Mouse (Mus musculus) intestine, postnatal 0 days (tissue): Measurements from ENCODE around the gene Camkmt. TPM values are rescaled to one million over a fixed set of nuclear protein-coding genes. Genes with fewer than 3 reads are reported as not detected.

Experiments used
- ATAC-seq: fragments of 200-750 bp; cut with Nextera tagmentation; 2 replicates; pipeline ENCODE4 v1.8.0; 2017; ENCODE audit warnings: mild to moderate bottlenecking, moderate TSS enrichment, moderate library complexity
- H3K27ac ChIP-seq: fragments of 300-500 bp; sonication (generic); 2 replicates; pipeline ENCODE4 v1.5.1; 2014; ENCODE audit warnings: mild to moderate bottlenecking, low read depth, low read length, moderate library complexity
- H3K27me3 ChIP-seq: fragments of 300-500 bp; sonication (generic); replicated peaks from 2 replicates; pipeline ENCODE4 v1.6.1; 2014; ENCODE audit warnings: low read length, mixed read lengths; ENCODE audit not compliant: control insufficient read depth, insufficient read depth
- H3K36me3 ChIP-seq: fragments of 300-500 bp; sonication (generic); 2 replicates; pipeline ENCODE4 v1.6.1; 2014; ENCODE audit warnings: mild to moderate bottlenecking, moderate library complexity; ENCODE audit not compliant: control insufficient read depth, insufficient read depth
- H3K4me1 ChIP-seq: fragments of 300-500 bp; sonication (generic); replicated peaks from 2 replicates; pipeline ENCODE4 v1.6.1; 2014; ENCODE audit warnings: antibody characterized with exemption, low read length, mixed read lengths; ENCODE audit not compliant: control insufficient read depth, insufficient read depth
- H3K4me2 ChIP-seq: fragments of 300-500 bp; sonication (generic); replicated peaks from 2 replicates; pipeline ENCODE4 v1.6.1; 2014; ENCODE audit warnings: low read depth, mild to moderate bottlenecking, moderate library complexity
- H3K4me3 ChIP-seq: fragments of 300-500 bp; sonication (generic); 2 replicates; pipeline ENCODE4 v1.5.1; 2014; ENCODE audit warnings: low read depth, low read length
- H3K9ac ChIP-seq: fragments of 300-500 bp; sonication (generic); 2 replicates; pipeline ENCODE4 v1.6.1; 2014; ENCODE audit warnings: mild to moderate bottlenecking, low read depth, low read length
- H3K9me3 ChIP-seq: fragments of 300-500 bp; sonication (generic); 2 replicates; pipeline ENCODE4 v1.6.1; 2016; ENCODE audit warnings: mixed run types; ENCODE audit not compliant: control insufficient read depth
- CTCF ChIP-seq: sonication (generic); IDR thresholded peaks from 2 replicates; pipeline ENCODE4 v1.5.1; 2016; ENCODE audit warnings: low read depth, mild to moderate bottlenecking, control low read depth, antibody characterized with exemption, moderate library complexity
- WGBS: fragments of 180-500 bp; shearing (Covaris S2); extraction: QIAGEN DNeasy Blood & Tissue Kit; methylation state at CpG from one replicate; pipeline ENCODE4 v1.1.7; 2014; 5-methylcytosine and 5-hydroxymethylcytosine counted together
- polyA plus RNA-seq: library from polyadenylated mRNA; unstranded; fragments of >200 nt; fragmentation: Nextera tagmentation; extraction: Ambion mirVana; gene quantifications from 2 replicates; pipeline ENCODE4 v1.2.1, GENCODE M21; 2015

The Camkmt gene
- polyA plus RNA-seq, 1 experiment from 2014 or later: 7.7 TPM

DNA sequence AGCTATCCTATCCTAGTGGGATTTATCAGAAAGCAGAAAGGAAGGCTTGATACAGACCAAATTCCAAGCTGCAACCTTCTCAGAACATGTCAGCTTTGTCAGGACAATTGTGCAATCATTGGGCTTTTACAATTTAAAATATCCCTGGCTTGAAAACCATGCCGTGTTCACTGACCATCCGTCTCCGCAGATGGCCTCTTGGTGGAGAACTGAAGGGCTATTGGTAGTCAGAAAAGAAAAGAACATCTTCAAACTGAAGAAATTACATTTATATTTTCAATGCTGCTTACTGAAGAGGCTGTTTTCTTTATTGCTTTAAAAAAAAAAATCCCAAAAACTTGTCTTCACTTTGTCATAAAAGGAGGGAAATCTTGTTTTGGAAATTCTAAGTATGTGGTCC lies 401.1 kb downstream of the Camkmt start:
- H3K27ac ChIP-seq: no peak overlapping the region
- 78% methylated on average over 3 of the region's 3 CpGs for WGBS
- no peak for TF ChIP-seq CTCF
- no peaks in the 10 kb centered on the region for H3K36me3 ChIP-seq
- H3K9me3 ChIP-seq: peaks cover 4% of the 10 kb centered on the region; the same call in 1 of the 2 replicates
- no peak overlapping the region for H3K9ac ChIP-seq
- no peak overlapping the region for H3K4me2 ChIP-seq
- no peak overlapping the region for H3K4me3 ChIP-seq
- ATAC-seq: no peak
- no peaks in the 10 kb centered on the region for H3K4me1 ChIP-seq
- peaks cover 56% of the 10 kb centered on the region for H3K27me3 ChIP-seq

DNA sequence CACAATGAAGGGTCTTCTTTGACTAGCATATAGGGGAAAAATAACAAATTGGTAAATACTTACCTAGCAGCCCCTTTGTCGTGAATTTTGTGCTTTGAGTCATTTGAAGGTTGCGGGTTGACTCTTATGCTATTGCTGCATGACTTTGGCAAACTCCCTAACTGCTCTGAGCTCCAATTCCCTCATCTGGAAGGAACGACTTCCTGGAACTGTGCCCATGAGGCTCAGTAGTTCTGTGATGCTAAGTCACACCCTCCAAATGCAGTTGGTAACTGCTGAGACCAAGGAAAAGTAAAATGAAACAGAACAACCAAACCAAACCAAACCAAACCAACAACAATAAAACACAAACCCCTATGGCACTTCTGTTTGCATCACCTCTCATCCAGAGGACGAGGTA lies 403.2 kb downstream of the Camkmt start:
- Histone ChIP-seq H3K4me3 (no peak overlapping the region), H3K27ac (no peak overlapping the region), H3K36me3 (no peaks in the 10 kb centered on the region), H3K9ac (no peak overlapping the region), H3K4me1 (no peaks in the 10 kb centered on the region), H3K27me3 (peaks cover 37% of the 10 kb centered on the region), H3K9me3 (peaks cover 4% of the 10 kb centered on the region; the same call in 1 of the 2 replicates), H3K4me2 (no peak overlapping the region)
- no peak for TF ChIP-seq CTCF
- no peak for ATAC-seq
- WGBS: 60% methylated on average over 4 of the region's 4 CpGs

DNA sequence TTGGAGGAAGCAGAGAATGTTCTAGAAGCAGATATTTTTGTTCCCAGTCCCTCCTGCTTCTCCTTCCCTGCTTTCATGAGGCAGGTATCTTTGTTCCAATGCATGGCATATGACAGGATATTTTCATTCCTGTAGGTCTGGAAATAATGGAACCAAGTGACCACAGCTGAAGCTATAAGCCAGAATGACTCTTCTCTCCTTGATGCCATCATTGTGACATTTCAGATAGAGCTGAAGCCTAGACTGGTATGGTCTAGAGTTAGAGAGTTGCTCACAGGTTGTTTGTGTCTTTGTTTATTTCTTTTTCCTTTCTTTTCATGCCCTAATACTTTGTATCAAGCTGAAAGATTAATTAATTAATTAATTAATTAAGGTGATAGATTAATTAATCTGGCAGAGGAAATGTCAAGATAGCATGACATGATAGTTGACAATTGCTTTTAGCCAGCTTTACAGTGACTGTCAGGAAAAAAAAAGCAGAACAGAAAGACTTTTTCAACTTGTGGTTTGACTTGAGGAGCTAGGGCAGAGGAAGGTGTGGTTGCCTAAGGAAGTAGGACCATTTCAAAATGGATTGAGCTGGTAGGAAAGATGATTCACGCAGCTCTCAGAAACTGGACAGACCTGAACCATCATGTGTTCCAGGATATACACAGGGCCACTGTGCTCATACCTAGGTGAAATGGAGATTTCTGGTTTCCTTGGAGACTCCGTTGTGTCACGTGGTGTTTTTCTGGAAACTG lies 404.8 kb downstream of the Camkmt start:
- Histone ChIP-seq H3K27ac (no peak overlapping the region), H3K36me3 (no peaks in the 10 kb centered on the region), H3K27me3 (peaks cover 20% of the 10 kb centered on the region), H3K4me3 (no peak overlapping the region), H3K9me3 (peaks cover 4% of the 10 kb centered on the region; the same call in 1 of the 2 replicates), H3K4me1 (no peaks in the 10 kb centered on the region), H3K9ac (no peak overlapping the region), H3K4me2 (no peak overlapping the region)
- TF ChIP-seq CTCF: no peak
- ATAC-seq: no peak
- WGBS: 94% methylated on average over 3 of the region's 3 CpGs

DNA sequence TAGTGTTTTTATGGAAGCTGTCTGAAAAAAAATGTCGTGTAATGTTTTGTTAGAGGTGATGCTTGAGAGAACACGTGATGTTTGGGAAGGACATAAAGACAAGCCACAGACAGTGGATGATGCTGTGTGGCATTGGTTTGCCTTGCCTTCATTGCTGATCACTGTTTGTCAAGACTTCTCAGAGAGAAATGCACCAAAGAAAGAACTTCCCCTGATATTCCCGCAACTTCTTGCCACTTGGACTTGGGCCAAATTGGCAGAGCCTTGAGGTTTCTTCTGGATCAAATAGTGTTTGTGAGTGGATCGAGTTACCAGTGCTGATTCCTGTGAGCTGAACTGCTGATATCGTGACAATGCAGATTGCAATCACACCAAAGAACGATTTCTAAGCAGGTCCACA lies 405.5 kb downstream of the Camkmt start:
- Histone ChIP-seq H3K27ac (no peak overlapping the region), H3K4me3 (no peak overlapping the region), H3K36me3 (no peaks in the 10 kb centered on the region), H3K9me3 (peaks cover 4% of the 10 kb centered on the region; the same call in 1 of the 2 replicates), H3K4me1 (no peaks in the 10 kb centered on the region), H3K9ac (no peak overlapping the region), H3K27me3 (peaks cover 14% of the 10 kb centered on the region; the same call in 1 of the 2 replicates), H3K4me2 (no peak overlapping the region)
- no peak for ATAC-seq
- TF ChIP-seq CTCF: no peak
- WGBS: 84% methylated on average over 6 of the region's 6 CpGs

DNA sequence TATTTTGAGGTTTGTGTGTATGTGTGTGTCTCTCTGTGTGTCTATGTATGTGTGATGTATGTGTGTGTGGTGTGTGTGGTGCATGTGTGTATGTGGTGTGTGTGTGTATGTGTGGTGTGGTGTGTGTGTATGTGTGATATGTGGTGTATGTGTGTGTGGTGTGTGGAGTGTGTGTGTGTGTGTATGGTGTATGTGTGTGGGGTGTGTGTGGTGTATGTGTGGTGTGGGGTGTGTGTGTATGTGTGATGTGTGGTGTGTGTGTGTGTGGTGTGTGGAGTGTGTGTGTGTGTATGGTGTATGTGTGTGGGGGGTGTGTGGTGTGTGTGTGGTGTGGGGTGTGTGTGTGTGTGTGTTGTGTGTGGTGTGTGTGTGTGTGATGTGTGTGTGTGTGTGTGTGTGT lies 414.5 kb downstream of the Camkmt start:
- no peak for TF ChIP-seq CTCF
- no peak for ATAC-seq

DNA sequence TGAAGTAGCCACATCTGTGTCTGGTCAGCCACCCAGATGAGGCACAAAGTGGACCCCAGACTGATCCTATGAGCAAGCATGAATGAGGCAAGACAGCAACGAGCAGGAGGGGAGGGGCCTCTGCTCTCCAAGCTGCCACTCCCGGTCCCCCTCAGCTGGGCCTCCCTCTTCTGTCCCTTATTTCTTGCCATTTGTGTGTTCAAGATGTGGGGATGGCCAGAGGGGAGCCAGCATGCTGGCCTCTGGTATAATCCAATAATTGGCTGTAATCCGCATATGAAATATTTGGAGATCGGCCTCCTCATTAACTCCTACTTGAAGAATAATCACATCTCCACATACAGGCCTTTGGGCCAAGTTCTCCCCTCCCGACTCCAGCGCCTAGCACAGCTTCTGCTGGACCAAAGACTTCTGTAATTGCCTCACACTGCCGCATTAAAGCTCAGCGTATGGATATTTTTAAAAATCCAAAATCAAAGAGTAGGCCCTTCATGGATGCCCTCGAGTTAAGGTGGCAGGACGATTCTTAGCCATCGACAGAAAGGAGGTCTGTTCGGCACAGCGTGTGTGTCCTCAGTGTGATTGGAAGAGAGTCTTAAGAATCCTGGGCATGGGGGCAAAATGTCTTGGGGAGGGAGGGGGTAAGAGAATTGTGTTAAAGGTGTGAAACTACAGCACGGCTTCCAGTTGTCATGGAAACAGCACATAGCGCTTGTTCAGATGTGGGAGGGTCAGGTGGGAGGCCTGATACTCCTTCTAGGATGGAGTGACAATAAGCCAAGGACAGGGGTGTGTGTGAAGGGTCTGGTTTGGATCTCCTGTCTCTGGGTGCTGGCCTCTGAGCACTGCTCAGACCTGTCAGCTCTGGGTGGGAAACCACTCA lies 416.1 kb downstream of the Camkmt start:
- no peaks in the 10 kb centered on the region for H3K36me3 ChIP-seq

More for the DNA sequence above, 414.5 kb downstream of the Camkmt start:
- Histone ChIP-seq H3K4me1 (no peaks in the 10 kb centered on the region), H3K36me3 (no peaks in the 10 kb centered on the region), H3K27me3 (no peaks in the 10 kb centered on the region), H3K9me3 (no peaks in the 10 kb centered on the region), H3K9ac (no peak overlapping the region), H3K27ac (no peak overlapping the region), H3K4me2 (no peak overlapping the region), H3K4me3 (no peak overlapping the region)

More for the DNA sequence above, 416.1 kb downstream of the Camkmt start:
- no peak for TF ChIP-seq CTCF
- 77% methylated on average over 15 of the region's 15 CpGs for WGBS
- Histone ChIP-seq H3K27ac (no peak overlapping the region), H3K27me3 (no peaks in the 10 kb centered on the region), H3K4me3 (no peak overlapping the region), H3K4me2 (no peak overlapping the region), H3K9ac (no peak overlapping the region), H3K9me3 (no peaks in the 10 kb centered on the region), H3K4me1 (no peaks in the 10 kb centered on the region)
- ATAC-seq: no peak
